Mouse (Mus musculus) layer of hippocampus, postnatal 14 days (tissue): ENCODE results near the gene 4921517D22Rik. TPM values are rescaled to one million over a fixed set of nuclear protein-coding genes. Genes with fewer than 3 reads are reported as not detected.

Experiments used
- total RNA-seq, 2 experiments: library from RNA; stranded (reverse); gene quantifications; 2 replicates each; pipeline ENCODE4 v1.2.3; 2021

The 4921517D22Rik gene
- total RNA-seq, 2 experiments from 2014 or later, result not detected

Other genes with a start within 250 kb of the 4921517D22Rik start
- gene Agtpbp1, start 108.9 kb downstream of the 4921517D22Rik start, total RNA-seq, result 100 to 1,000 TPM; 347 to 349 TPM
- 10 to 100 TPM; 85.8 to 92.9 TPM for gene Naa35, start 108.8 kb downstream of the 4921517D22Rik start, total RNA-seq
- gene Golm1, start 18.3 kb downstream of the 4921517D22Rik start, total RNA-seq, result 10 to 100 TPM; 57.0 to 59.4 TPM
- under 1 TPM; 0.12 to 0.26 TPM for gene Spata31d1a, start 16.2 kb upstream of the 4921517D22Rik start, total RNA-seq
- gene Spata31d1b, start 18.2 kb upstream of the 4921517D22Rik start, total RNA-seq, result under 1 TPM in 1 of 2 experiments, not detected in 1; 0.18 TPM
- gene Spata31d1d, start 37.6 kb upstream of the 4921517D22Rik start, total RNA-seq, result not detected
- gene 1700014D04Rik, start 52.6 kb upstream of the 4921517D22Rik start, total RNA-seq, result 1 to 10 TPM in 1 of 2 experiments, under 1 TPM in 1; 0.88 to 1.0 TPM
- 100 to 1,000 TPM; 123 to 129 TPM for gene Isca1, start 75.7 kb upstream of the 4921517D22Rik start, total RNA-seq
- not detected for gene Gm49354, start 88.1 kb upstream of the 4921517D22Rik start, total RNA-seq
- gene Tut7, start 129.0 kb upstream of the 4921517D22Rik start, total RNA-seq, result 10 to 100 TPM; 65.5 to 67.9 TPM